Mouse (Mus musculus): ENCODE measurements around the gene Manba.
A peak's percentile ranks its signal among the peaks of the same experiment; 100 is the strongest.
"Not testable (repeated sequence)": the region's sequence is repeated elsewhere in the genome, so short reads cannot be mapped to it uniquely, and the experiment has no call there.

Manba gene

DNA sequence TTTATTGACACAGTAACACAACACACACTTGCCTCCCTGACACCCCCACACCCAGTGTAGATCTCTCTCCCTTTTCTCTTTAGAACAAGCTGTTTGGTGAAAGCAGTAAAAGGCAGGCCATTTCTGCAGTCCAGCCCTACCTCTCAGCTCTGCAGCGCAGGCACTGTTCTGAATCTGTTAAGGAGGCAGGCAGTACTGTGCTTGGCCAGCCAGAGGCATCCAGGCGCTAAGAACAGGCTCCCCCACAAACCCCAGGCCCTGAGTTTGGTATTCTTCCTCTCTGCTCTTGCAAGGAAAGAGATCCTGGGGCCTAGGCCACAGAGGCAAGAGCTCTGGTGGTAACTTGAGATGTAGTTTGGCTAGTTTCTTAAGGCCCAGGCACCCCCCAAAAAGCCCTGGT is 39.5 kb downstream of the Manba start:
- not testable (repeated sequence) for DNase-seq (ENCODE audit: low read depth, low spot score)

DNA sequence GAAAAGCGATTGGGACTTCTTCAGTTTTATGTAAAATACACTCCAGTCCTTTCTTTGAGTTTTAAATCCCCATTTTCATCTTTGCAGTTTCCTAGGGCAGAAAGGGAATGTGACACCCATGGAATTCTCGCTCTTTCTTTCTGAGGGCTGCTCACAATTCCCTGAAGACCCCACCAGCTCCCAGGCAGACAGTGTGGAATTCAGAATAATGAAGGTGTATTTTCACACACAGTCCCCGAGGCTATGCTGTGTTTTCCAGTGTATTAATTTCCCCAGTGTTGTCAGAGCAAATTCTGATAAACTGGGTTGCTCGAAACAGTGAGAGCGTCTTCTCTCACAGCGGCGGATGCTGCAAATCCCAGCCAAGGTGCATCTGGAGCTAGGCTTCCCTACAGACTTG is 44.3 kb downstream of the Manba start:
- DNase-seq (ENCODE audit: low read depth, low spot score) = no peak

DNA sequence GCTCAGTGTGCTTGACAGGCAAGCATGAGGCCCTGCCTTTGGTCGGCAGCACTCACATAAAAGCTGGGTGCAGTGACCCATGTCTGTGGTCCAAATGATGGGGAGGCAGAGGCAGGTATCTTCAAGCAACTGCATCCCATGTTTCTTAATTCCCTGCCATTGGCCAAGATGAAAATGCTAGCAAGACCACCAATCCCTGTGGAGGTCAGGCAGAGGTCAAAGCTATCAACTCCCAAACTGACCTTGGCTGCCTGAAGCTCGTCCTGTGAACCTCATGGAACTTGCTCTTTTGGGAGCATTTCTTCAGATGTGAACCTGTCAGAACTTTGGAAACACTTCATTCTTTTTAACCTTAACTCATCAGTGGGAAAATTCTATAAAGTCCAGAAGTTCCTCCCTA is 46.4 kb downstream of the Manba start:
- peak; percentile 62 for DNase-seq (ENCODE audit: low read depth, low spot score)

DNA sequence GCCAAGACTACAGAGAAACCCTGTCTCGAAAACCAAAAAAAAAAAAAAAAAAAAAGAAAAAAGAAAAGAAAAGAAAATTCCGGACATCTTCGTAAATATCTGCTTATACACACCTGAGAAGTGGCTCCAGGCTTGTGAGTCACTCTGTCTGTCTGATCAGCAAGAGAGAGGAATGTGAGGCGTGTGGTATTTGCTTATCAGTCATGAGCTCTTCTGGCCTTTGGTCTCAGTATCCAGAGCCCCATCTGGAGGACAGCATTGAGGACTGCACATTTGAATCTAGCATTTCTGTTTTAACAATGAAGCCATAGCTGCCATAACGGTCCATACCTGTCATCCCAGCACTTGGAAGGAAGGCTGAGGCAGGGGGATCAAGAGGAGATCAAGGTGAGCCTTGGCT is 48.7 kb downstream of the Manba start:
- DNase-seq (ENCODE audit: low read depth, low spot score) = peak; percentile 81

DNA sequence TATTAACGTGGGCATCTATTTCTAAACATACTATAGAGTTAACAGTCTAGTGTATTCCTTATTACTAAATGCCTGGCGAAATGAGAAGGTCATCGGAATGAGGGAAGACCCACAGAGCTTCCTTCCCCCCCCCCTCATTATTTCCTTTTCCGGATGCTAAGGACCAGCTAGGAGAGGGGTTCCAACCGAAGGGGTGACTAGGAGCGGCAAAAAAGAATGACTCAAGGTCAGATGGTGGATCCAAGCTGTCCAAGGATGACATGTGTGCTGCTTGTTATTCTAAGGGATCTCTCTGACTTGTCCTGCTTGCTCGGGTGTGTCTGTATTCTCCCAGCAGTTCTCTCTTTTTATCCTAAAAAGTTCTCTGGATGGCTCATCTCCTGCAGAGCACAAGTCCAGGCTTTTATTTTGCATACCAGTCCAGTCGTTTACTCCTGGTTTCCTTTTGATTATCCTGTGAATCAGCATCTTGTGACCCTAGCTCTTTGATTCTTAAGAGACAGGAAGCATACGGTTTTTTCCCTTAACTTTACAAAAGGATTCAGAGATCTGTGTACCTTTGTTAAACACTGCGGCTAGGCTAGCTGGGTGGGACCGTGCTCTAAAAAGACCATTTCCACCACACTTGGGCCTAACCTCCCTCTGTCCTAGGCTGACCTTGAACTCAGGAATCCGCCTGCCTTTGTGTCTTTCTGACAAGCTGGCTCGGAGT is 61.0 kb downstream of the Manba start:
- peak; percentile 99 for DNase-seq (ENCODE audit: low read depth, low spot score)

DNA sequence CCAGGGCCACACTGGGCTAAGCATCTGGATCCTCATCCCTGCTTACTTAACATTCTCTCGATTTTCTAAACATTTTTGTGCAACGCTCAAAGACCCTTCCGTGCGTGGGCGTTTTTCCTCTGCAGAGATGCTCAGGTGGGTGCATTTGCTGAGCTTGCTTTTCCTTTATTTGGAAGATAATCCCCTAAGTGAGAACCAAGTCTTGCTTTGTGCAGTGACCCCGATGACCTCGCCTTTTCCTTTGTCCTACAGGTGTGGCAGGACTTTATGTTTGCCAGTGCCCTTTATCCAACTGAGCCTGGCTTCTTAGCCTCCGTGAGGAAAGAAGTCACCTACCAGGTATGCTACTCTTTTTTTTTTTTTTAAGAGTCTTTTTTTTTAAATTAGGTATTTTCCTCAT is 61.9 kb downstream of the Manba start:
- DNase-seq (ENCODE audit: low read depth, low spot score) = peak; percentile 97

DNA sequence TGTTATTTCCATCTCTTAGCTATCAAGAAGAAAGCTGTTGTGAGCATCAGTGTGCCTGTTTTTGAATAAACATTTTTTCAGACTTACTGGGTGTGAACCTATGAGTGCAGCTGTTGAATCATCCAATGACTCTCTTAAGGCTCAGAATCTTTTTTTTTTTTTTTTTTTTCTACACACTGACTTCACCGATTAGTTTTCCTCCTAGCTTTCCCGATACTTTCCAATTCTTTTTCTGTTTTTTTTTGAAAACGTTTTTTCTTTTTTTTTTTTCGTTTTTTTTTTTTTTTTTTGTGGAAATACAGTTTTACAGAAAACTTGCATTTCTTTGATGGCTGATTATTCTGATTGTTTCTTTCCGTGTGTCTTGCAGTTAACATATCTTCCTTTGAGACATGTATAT is 67.5 kb downstream of the Manba start:
- no peak for DNase-seq (ENCODE audit: low read depth, low spot score)

DNA sequence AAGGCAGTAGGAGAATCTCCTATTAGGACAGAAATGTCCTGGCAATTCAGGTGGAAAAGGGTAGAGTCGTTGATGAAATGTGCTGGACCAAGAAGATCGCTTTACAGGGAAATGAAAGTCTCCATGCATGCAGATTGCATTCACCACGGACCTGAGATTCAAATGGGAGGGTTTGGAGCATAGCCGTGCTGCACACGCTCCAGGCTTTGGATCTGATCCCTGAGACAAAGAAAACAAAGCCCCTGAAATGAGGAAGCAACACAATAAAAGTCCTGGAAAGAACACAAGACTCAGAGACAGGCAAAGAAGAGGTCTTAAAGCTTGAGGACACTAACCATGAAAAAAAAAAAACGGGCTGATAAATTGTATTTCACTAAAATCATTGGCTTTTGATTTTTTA is 69.8 kb downstream of the Manba start:
- no peak for DNase-seq (ENCODE audit: low read depth, low spot score)

DNA sequence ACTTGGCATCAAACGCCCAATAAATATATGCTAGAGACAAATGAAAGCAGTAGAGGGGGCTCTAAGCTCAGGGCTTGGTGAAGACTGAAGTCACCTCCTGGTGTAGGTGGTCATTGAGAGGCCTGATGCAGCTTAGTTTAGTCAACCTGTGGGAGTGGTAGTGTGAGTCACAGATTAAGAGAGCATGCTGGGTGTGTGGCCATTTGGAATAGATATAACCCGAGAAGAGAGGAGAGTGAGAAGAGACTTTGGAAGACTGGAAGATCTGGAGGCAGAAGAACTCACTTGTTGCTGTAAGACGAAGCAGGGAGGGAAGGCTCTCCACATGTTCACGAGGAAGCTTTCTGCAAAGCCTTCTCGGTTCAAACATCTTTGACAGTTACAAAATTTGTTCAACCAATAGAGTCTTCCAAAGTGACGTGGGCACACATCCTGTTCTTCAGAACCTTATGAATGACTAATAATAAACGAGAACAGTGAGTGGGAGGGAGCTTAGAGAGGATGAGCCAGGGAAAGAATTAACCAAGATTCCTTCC is 70.7 kb downstream of the Manba start:
- no peak for DNase-seq (ENCODE audit: low read depth, low spot score)

DNA sequence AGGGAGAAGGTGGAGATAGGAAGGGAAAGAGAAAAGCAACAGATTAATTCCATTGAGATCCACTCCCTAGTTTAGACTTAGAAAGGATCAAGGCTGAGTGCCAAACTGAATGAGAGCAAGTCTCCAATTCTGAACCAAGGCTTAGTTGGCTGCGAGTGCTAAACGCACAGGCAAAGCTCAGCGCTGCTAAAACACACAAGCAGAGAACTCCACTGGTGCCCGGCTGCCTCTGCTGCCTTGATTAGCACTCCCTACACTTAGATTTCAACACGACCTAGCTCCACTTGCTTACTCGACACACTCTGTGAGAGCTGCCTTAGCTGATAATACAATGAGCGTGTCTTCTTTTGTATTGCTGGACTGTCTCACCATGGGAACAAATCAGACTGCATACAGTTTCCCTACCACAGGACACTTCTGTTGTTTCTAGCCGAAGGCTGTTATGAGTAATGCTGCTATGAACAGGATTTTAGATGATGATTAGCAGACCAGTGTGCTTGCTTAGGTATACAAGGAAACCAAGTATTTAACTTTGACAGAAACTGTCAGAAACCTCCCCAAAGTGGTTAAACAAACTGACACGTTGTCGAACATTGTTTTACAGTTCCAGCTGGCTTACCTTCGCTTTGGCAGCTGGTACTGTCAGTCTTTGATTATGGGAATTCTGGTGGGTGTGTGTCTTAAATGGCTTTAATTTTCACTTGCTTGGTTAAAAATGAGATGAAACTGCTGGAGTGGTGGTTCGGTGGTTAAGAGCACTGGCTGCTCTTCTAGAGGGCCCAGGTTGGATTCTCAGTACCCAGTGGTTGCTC is 71.6 kb downstream of the Manba start:
- no peak for DNase-seq (ENCODE audit: low read depth, low spot score)

DNA sequence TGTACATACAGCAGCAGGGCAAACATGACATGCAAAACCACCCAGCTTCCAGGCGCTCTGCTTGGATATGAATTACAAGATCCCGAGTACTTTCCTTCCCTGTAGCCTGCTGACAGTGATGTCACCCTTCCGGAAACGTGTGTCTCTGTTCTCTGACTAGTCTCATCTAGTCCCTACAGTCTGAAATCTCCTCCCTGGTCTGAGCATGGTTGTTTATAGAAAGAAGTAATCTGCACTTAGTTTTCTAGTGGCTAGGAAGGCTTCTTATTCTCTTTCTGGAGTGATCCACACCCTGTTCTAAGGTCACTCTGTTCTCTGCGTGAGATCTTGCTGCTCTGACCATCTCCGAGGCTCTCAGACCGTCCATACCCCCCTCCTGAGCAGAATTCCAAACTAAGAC is 76.6 kb downstream of the Manba start:
- peak; percentile 68 for DNase-seq (ENCODE audit: low read depth, low spot score)

DNA sequence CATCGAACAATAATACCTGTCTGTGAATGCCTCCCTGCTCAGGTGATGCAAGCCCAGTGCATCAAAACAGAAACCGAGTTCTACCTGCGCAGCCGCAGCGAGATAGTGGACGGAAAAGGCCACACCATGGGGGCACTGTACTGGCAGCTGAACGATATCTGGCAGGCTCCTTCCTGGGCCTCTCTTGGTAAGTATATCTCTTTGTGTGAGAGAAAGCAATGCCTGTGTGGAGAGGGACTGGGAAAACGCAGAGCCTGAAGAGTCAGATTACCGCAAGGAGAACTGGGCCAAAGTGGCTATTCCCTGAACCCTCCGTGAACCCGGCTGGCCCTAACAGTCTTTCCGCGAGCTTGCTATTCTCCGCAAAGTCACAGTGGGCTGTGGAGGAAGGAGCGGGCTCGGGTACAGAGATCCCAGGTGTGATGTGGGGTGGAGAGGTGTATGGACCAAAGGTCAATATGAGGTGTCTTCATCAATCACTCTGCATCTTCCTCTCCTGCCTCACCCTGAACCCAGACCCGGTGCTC is 77.8 kb downstream of the Manba start:
- no peak for DNase-seq (ENCODE audit: low read depth, low spot score)

DNA sequence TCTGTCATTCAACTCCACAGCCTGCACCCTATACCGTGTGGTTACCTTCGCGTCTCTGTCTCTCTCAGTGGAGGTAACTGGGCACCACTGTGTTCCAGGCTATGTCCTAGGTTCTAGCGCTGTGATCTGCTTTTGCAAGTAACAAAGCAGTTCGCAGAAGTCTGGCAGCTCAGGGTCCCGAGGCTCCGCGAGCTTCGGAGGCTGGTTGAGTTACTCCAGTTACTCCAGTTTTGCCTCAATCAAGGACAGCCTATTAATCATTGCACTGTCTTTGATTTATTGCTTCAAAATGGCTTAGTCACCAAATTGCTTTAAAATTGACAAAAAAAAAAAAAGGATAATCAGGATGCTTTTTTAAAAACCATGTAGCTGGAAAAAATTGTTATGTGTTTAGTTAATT is 79.3 kb downstream of the Manba start:
- DNase-seq (ENCODE audit: low read depth, low spot score) = no peak

DNA sequence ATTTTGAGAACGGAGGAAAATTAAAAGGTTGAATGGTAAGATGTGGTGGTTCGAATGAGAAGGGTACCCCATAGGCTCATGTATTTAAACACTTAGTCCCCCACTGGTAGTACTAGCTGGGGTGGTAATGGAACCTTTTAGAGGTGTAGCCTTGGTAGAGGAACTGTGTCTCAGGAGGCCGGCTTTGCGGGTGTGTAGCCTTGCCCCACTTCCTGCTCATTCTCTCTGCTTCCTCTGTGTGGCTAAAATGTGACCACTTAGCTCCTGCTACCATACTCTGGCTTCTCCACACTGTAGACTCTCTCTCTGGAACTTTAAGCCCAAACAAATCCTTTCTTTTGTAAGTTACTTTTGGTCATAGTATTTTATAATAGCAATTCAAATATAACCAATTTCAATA is 79.9 kb downstream of the Manba start:
- DNase-seq (ENCODE audit: low read depth, low spot score) = no peak

DNA sequence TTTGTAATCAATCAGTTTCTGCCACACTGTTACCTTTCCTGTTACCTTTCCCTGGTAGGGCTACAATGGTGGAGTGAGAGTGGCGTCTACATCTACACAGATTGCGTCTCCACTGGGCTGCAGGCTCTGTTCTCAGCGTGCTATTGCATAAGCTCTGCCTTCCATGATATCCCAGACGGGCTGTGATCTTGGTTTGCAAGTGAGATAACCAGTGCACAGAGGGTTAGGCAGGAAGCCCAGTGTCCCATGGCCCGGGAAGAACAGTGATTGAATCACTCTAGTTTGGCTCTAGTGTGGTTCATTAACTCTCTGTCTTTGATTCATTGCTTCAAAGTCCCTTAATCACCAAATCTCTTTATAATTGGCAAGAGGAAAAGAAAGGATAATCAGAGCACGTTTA is 82.5 kb downstream of the Manba start:
- DNase-seq (ENCODE audit: low read depth, low spot score) = no peak

DNA sequence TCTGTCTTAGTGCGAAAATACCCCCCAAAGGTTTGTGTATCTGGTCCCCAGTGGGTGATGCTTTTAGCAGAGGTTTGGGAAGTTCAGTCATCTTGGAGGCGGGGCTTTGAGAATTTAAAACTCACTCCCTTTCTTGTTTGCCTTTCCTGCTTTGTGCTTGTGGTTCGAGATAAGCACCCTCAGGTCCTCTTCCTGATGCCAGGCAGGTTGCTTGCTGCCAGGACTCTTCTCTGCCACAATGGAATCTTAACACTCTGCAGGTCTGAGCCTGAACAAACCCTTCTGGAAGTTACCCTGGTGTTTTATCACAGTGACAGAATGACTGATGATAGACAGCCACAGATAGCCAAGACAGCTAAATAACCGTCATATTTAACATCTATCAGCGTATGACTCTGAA is 83.2 kb downstream of the Manba start:
- DNase-seq (ENCODE audit: low read depth, low spot score) = no peak

DNA sequence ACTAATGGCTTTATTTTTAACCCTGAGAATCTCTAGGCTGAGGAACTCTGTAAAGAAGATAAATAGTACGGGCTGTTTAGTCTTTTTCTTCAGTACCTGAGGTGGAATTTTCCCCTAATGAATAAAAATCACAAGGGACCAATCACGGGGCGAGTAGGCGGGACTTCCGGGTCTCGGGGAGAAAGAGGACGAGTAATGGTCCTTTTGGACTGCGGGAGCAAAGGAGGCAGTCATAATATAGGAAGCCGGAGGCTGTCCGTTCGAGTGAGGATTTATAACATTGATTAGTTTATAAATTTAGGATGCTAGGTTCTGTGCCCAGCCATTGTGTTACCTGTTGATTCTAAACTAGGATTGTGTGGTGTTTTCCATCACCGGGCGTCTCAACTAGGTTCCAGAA is 86.1 kb downstream of the Manba start:
- no peak for DNase-seq (ENCODE audit: low read depth, low spot score)

DNA sequence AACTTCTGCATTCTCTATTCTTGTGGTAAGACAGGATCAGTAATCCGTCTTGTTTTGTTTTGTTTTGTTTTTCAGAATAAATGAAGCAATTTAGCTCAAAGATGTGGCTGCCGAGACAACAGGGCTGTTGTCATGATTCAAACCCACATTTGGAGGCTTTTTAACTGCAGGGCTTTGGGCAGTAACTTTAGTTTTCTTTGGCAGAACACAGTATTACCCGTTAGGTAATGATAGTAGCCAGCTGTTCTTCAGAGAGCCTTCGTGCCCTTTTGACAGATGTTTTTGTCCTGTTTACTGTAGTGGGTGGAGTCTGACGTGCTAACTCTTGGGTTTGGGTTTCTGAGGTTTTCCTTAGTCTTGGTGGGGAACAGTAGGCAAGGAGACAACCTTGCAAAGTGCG is 87.6 kb downstream of the Manba start:
- no peak for DNase-seq (ENCODE audit: low read depth, low spot score)

DNA sequence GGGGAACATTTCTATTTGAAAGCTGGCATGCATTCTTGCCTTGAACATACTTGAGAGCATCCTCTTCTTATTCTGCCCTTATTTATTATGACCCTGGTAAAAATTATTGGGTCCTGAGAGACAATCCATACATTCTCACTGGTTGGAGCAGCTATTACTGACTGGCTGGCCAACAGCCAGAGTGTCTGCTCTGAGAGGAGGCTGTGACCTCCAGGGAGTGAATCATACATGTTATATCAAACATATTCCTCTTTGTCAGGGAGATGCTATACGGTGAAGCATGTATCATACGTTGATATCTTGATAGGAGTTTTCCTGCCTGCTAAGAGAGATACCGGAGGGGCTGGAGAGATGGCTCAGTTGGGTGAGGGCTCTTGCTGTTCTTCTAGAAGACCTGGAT is 89.7 kb downstream of the Manba start:
- no peak for DNase-seq (ENCODE audit: low read depth, low spot score)

DNA sequence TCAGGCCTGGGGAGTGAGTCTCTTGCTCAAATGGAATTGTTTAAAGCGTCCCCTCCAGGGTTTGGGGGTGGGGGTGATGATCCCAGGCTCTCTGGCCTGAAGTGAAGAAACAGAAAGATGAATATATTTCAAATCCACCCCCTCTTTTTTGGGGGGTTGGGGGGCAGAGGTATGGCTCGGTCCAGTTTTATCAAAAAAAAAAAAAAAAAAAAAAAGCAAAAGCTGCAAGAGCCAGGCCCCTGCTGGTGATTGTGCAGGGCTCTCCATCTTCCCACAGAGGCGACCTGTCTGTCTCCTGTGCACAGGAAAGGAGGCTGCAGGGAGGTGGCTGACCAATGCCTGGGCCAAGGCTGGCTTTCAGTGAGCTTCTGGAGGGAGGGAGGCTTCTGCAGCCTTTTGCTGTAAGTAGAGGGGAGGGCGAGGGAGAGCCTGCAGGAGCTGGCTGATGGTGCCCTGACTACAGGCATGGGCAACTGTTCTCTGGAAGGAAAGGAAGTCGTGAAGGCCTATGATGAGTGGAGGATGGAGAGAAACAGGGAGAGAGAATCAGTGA is 93.3 kb downstream of the Manba start:
- no peak for DNase-seq (ENCODE audit: low read depth, low spot score)

DNA sequence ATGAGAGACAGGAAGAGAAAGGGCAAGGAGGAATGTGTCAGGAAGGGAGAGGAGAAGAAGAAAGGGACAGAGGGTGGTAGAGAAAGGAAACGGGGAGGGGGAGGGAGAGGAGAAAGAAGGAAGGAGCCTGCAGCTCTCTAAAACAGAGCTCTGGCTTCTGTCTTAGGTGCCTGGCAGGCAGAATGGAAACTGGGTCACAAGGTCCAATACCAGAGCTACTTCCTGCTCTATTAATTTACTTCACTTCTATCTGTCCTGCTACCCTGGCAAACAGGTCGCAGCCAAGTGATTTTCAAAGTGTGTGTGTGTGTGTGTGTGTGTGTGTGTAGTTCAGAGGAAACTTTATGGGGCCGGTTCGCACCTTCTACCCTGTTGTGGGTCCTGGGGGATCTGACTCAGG is 93.8 kb downstream of the Manba start:
- DNase-seq (ENCODE audit: low read depth, low spot score) = no peak

DNA sequence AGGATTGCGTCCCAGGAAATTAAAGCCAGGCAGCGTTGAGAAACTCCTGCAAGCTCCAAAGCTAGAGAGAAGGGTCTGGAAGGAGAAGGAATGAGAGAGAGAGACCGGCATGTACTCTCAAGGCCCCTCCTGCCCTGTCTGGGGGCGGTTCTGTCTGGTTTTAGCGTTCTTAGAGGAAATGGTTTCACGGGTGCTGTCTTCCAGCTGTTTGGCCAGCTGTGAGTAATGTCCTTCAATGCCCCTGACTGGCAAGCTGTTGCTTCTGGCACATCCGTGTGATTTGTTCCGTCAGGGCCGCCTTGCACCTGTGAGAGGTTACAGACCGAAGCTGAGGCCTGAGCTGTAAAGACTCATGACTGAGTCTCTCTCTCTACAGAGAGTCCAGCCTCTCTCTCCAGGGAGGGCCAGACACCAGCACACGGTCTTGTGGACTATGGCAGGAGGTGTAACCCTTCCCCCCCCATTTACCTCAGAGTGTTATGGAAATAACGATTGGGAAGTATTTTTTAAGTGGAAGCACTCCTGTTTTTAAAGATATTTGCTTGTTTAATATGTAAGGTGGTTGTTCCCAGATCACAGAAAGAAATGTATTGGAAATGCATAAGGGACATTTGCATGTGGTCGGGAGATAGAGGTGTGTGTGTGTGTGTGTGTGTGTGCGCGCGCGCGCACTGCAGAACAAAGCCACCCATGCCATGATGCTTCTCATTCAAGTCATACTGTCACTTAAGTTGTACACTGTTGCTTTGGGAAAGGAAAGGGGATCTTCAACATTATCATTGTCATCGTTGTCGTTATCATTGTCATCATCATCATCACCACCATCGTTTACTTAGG is 95.2 kb downstream of the Manba start:
- DNase-seq (ENCODE audit: low read depth, low spot score) = peak; percentile 45
